ENCODE assay signal across 35 mouse cellular contexts in genomic region chr1:143608911-143609310, GRCm38 (mm10).
"Had no signal": no experiment of that assay in that cellular context is flagged by ENCODE, and none has a peak within 500 bp of the region (broad histone marks: within the 10 kb centered on the region; RNA-seq: fewer than 3 reads in every experiment).

No protein-coding gene starts in this region.

- H3K4me2 ChIP-seq: heart, embryonic 11.5 days; heart, embryonic 12.5 days; heart, embryonic 13.5 days; heart, embryonic 15.5 days; hindbrain, embryonic 12.5 days; hindbrain, embryonic 13.5 days; hindbrain, embryonic 14.5 days; hindbrain, embryonic 15.5 days; intestine, embryonic 15.5 days; kidney, embryonic 15.5 days had no signal

- ATAC-seq: hindbrain, embryonic 16.5 days; hindbrain, postnatal 0 days; inflammation-experienced regulatory T-cells, adult 6 months; intestine, embryonic 15.5 days; intestine, embryonic 16.5 days; intestine, postnatal 0 days had no signal

- H3K27ac ChIP-seq: heart, embryonic 10.5 days; heart, embryonic 13.5 days; heart, embryonic 15.5 days; hindbrain, embryonic 10.5 days; hindbrain, embryonic 12.5 days; hindbrain, embryonic 13.5 days; hindbrain, embryonic 14.5 days; hindbrain, embryonic 15.5 days; hindbrain, postnatal 0 days; intestine, embryonic 15.5 days; kidney, embryonic 15.5 days; kidney, postnatal 0 days; layer of hippocampus, adult 2 months had no signal

- H3K4me1 ChIP-seq: heart, embryonic 10.5 days; heart, embryonic 12.5 days; heart, embryonic 13.5 days; heart, embryonic 15.5 days; hindbrain, embryonic 10.5 days; hindbrain, embryonic 12.5 days; hindbrain, embryonic 13.5 days; hindbrain, embryonic 15.5 days; intestine, embryonic 15.5 days; kidney, embryonic 15.5 days had no signal

- H3K4me3 ChIP-seq: heart, embryonic 10.5 days; heart, embryonic 12.5 days; heart, embryonic 13.5 days; heart, embryonic 15.5 days; hindbrain, embryonic 10.5 days; hindbrain, embryonic 12.5 days; hindbrain, embryonic 13.5 days; hindbrain, embryonic 15.5 days; intestine, embryonic 15.5 days; kidney, embryonic 15.5 days; layer of hippocampus, adult 2 months had no signal

- H3K9me3 ChIP-seq: heart, embryonic 10.5 days; heart, embryonic 12.5 days; heart, embryonic 13.5 days; heart, embryonic 15.5 days; hindbrain, embryonic 10.5 days; hindbrain, embryonic 12.5 days; hindbrain, embryonic 13.5 days; hindbrain, embryonic 15.5 days; intestine, embryonic 15.5 days; kidney, embryonic 15.5 days had no signal

- H3K9ac ChIP-seq: heart, embryonic 12.5 days; heart, embryonic 13.5 days; heart, embryonic 15.5 days; hindbrain, embryonic 12.5 days; hindbrain, embryonic 13.5 days; hindbrain, embryonic 14.5 days; hindbrain, embryonic 15.5 days; intestine, embryonic 15.5 days; kidney, embryonic 15.5 days had no signal

- DNase-seq: heart, postnatal 10 days; heart, postnatal 14 days; heart, postnatal 36 days; heart, postnatal 4 days; kidney, adult 11 months; kidney, adult 18-20 months; kidney, adult 2 months; kidney, adult 8-10 months; kidney, adult 9 months; kidney, postnatal 10 days; kidney, postnatal 14 days; kidney, postnatal 25 days; kidney, postnatal 36 days; kidney, postnatal 4 days; layer of hippocampus, adult 9-11 months; layer of hippocampus, postnatal 36 days had no signal

- H3K27me3 ChIP-seq: heart, embryonic 12.5 days; heart, embryonic 13.5 days; heart, embryonic 15.5 days; hindbrain, embryonic 12.5 days; hindbrain, embryonic 13.5 days; hindbrain, embryonic 15.5 days; intestine, embryonic 15.5 days; kidney, embryonic 15.5 days had no signal
